Mouse (Mus musculus) forebrain, embryonic 10.5 days (tissue): ENCODE results near the gene Col8a1. TPM values are rescaled to one million over a fixed set of nuclear protein-coding genes. Genes with fewer than 3 reads are reported as not detected.
A peak's percentile ranks its signal among the peaks of the same experiment; 100 is the strongest.

ENCODE experiments used
- DNase-seq: peaks from one replicate; pipeline ENCODE4 v3.0.0-alpha.2; 2017; ENCODE audit warnings: low spot score; ENCODE audit errors: extremely low spot score
- H3K27ac ChIP-seq: fragments of 300-500 bp; sonication (generic); 2 replicates; pipeline ENCODE4 v1.5.1; 2016; ENCODE audit warnings: mild to moderate bottlenecking
- H3K27me3 ChIP-seq: fragments of 300-500 bp; sonication (generic); 2 replicates; pipeline ENCODE4 v1.6.1; 2016; ENCODE audit warnings: mild to moderate bottlenecking; ENCODE audit not compliant: poor library complexity, severe bottlenecking
- H3K36me3 ChIP-seq: fragments of 300-500 bp; sonication (generic); replicated peaks from 2 replicates; pipeline ENCODE4 v1.6.1; 2016; ENCODE audit warnings: mild to moderate bottlenecking, moderate library complexity
- H3K4me1 ChIP-seq: fragments of 300-500 bp; sonication (generic); 2 replicates; pipeline ENCODE4 v1.6.1; 2016
- H3K4me3 ChIP-seq: fragments of 300-500 bp; sonication (generic); 2 replicates; pipeline ENCODE4 v1.5.1; 2016; ENCODE audit warnings: mild to moderate bottlenecking, moderate library complexity
- H3K9me3 ChIP-seq: fragments of 300-500 bp; sonication (generic); 2 replicates; pipeline ENCODE4 v1.6.1; 2016; ENCODE audit warnings: mild to moderate bottlenecking, moderate library complexity
- WGBS: fragments of 180-500 bp; shearing (Covaris S2); methylation state at CpG from one replicate; pipeline ENCODE4 v1.1.7; 2016; 5-methylcytosine and 5-hydroxymethylcytosine counted together
- polyA plus RNA-seq: library from polyadenylated mRNA; unstranded; fragments of >200 nt; fragmentation: Nextera tagmentation; extraction: Ambion mirVana; gene quantifications from 2 replicates; pipeline ENCODE4 v1.2.1, GENCODE M21; 2016

Col8a1 gene
- polyA plus RNA-seq, result 0.32 and 0.82 TPM in 2 replicates

DNA sequence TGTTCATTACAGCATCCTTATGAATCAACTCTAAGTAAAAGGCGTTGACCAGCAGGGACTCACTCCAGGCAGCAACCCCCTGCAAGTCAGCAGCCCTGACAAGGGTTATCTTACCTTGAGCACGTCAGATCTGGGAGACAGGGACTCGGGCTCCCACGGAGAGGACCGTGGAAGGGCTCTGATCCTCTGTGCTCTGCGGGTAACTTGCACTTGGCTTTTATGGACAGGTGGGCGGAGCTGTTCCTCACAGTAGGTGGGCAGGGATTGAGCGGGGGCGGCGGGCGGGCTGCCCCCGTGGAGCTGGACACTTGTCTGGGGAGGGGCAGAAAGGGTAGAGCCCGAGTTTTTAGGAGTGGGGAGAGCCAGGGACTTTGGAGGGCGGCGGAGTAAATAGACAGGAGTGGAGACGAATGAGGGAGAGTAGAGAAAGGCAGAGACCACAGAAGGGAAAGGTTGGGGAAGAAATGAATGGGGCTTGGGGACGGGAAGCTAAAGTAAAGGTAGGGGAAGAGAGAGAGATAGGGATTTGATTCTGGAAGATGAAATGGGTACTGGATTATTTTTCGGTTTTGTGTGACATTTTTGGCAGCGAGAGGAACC lies at the start of gene Col8a1:
Gene Col8a1 (minus strand): TSS at position 212 of the 600 bp plus-strand sequence.
- peaks cover 32% of the 10 kb centered on the region for H3K4me1 ChIP-seq
- no peak within 1 kb of the TSS for H3K27ac ChIP-seq
- 4% methylated on average over 19 of the region's 19 CpGs for WGBS
- H3K36me3 ChIP-seq, result no peaks in the 10 kb centered on the region
- peaks cover 31% of the 10 kb centered on the region for H3K27me3 ChIP-seq
- peak within 1 kb of the TSS; percentile 53 for H3K4me3 ChIP-seq
- peak; percentile 16 for DNase-seq
- H3K9me3 ChIP-seq, result no peaks in the 10 kb centered on the region

DNA sequence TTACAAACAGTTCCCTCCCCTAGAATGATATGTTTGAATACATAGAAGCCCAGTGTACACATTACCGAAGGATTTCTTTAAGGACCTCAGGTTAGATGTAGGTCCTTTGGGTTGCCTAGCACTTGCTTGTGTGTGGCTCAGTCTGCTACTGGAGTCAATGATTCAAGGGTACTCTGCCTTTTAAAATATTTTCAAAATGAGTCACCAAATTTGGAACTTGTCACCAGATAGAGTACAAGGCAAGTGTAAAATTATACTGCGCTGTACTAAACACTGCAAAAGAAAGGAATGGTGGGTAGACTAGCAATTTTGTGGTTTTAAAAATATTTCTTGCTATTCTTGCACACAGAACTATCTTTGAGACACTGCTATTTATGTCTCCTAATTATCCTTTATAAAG lies 47.3 kb upstream of the Col8a1 start:
- Histone ChIP-seq H3K36me3 (no peaks in the 10 kb centered on the region), H3K9me3 (no peaks in the 10 kb centered on the region), H3K27ac (no peak overlapping the region), H3K27me3 (no peaks in the 10 kb centered on the region), H3K4me3 (no peak overlapping the region), H3K4me1 (no peaks in the 10 kb centered on the region)
- WGBS, result 98% methylated on average over 2 of the region's 2 CpGs
- DNase-seq, result no peak

DNA sequence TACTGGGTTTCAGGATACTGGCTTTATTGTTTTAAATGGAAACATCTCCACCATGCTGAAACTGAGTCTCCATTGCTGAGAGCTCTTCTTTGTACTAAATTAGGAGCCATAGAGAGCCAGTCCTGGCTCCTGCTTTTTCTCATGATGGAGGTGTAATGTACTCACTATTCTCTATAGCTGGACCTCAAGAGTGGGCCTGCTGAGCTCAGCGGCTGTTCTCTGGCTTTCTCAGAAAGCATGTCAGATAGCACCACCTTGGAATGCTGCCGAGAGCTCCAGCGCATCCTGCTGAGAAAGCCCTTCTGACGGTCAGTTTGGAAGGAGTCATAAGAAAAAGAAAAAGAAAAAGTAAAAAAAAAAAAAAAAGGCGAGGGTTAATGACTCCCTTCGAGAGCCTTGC lies 41.8 kb upstream of the Col8a1 start:
- Histone ChIP-seq H3K4me3 (no peak overlapping the region), H3K9me3 (no peaks in the 10 kb centered on the region), H3K27ac (no peak overlapping the region), H3K36me3 (no peaks in the 10 kb centered on the region), H3K4me1 (no peaks in the 10 kb centered on the region), H3K27me3 (no peaks in the 10 kb centered on the region)
- DNase-seq, result no peak
- 68% methylated on average over 6 of the region's 6 CpGs for WGBS

DNA sequence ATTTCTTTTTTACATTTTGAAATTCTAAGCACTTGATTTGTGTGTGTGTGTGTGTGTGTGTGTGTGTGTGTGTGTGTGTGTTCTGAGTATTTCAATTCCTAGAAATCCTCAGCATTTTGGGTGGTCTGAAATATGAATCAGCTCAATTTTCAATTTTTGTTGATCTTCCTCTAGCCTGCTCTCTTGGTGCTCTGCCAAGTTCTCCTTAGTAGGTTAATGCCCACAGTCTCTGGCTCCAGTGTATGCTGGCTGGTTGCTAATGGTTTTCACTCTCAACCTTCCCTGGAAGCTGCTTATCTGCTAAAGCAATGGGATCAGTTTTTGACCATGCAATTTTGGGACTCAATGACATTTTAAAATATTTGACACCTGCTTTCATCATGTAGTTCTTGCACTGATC lies 24.5 kb upstream of the Col8a1 start:
- Histone ChIP-seq H3K36me3 (no peaks in the 10 kb centered on the region), H3K27me3 (no peaks in the 10 kb centered on the region), H3K9me3 (no peaks in the 10 kb centered on the region), H3K4me1 (no peaks in the 10 kb centered on the region), H3K27ac (no peak overlapping the region), H3K4me3 (no peak overlapping the region)
- no peak for DNase-seq

DNA sequence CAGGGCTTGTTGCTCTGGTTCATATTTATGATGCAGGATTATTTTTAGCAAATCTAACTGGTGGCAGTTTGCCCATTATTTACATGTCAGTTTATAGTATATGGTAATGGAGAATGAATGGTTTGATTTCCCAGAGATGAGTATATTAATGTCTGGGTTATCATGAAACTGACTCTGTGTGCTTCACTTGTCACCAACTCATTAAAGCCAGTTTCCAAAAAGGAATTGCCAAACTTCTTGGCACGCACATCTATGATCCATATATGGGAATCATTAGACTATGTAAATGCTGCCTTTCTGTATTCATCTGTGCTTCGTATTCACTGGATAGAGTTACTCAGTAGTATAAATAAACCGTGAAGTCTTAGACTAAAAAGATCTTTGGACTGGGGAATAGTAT lies 11.1 kb upstream of the Col8a1 start:
- DNase-seq, result no peak
- no peaks in the 10 kb centered on the region for H3K36me3 ChIP-seq
- no peaks in the 10 kb centered on the region for H3K27me3 ChIP-seq
- no peak overlapping the region for H3K4me3 ChIP-seq
- H3K9me3 ChIP-seq, result no peaks in the 10 kb centered on the region
- 88% methylated on average over 3 of the region's 3 CpGs for WGBS
- no peaks in the 10 kb centered on the region for H3K4me1 ChIP-seq
- no peak overlapping the region for H3K27ac ChIP-seq

DNA sequence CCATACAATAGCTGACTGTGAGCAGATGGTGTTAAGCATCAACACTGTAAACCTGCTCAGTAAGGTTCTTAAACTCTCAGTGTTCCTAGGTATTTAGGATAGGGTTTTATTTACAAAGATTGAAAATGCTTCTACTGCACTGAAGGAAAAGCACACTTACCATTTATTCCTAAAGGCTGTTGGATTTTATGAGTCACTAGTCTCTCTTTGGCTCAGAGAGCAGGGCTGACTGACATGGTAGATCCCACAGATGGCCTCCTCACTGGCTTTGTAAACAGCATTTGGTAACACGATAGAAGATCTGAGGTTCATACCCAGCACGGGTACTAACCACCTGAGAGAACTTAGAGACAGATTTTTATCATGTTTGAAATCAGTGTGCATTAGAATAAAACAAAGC lies 5.3 kb upstream of the Col8a1 start:
- DNase-seq, result no peak
- Histone ChIP-seq H3K27me3 (peaks cover 13% of the 10 kb centered on the region), H3K4me3 (no peak overlapping the region), H3K4me1 (peaks cover 12% of the 10 kb centered on the region), H3K27ac (no peak overlapping the region), H3K9me3 (no peaks in the 10 kb centered on the region), H3K36me3 (no peaks in the 10 kb centered on the region)
- 80% methylated on average over 2 of the region's 2 CpGs for WGBS

DNA sequence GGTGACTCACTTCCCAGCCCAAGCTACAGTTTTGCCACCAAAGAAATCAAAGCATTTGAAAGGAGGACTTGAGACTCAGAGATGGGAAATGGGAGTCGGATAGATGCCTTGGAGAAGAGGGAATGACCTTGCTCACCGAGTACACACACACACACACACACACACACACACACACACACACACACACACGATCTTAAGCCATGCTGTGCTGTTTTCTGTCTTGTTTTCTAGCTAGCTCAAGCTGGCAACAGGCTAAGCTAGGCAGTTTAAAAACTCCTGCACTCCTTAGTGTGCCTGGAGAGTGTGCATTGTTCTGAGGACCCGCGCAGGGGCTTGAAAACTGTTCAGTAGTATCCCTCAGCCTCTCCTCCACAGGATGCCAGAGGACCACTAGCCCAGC lies 1.2 kb upstream of the Col8a1 start:
- WGBS, result 42% methylated on average over 4 of the region's 5 CpGs
- H3K4me3 ChIP-seq, result no peak overlapping the region; the same call in 1 of the 2 replicates

DNA sequence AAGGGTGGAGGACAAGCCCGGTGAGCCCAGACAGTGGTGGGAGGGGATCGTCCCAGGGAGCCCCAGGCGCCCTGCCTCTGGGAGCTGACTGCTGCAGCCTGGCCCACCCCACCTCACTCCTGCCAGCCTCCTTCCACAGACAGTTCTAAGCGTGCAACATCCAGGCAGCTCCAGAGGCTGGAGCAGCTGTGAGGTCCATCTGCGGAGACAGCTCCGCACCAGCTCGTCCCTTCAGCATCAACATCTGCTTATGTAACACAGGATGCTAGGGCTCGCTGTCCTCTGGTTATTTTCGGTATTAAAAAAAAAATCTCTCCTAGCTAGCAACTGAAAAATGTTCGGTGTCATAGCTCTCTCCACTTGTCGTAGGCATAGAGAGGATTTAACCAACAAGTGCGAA lies 704 bp upstream of the Col8a1 start:
- H3K9me3 ChIP-seq, result no peaks in the 10 kb centered on the region
- H3K27ac ChIP-seq, result no peak overlapping the region
- H3K4me3 ChIP-seq, result peak overlapping the region; percentile 53
- H3K36me3 ChIP-seq, result no peaks in the 10 kb centered on the region
- peak; percentile 25 for DNase-seq
- peaks cover 32% of the 10 kb centered on the region for H3K4me1 ChIP-seq
- 30% methylated on average over 12 of the region's 12 CpGs for WGBS
- H3K27me3 ChIP-seq, result peaks cover 31% of the 10 kb centered on the region

More for the DNA sequence above, 1.2 kb upstream of the Col8a1 start:
- Histone ChIP-seq H3K27ac (no peak overlapping the region), H3K27me3 (peaks cover 31% of the 10 kb centered on the region), H3K4me1 (peaks cover 32% of the 10 kb centered on the region), H3K9me3 (no peaks in the 10 kb centered on the region), H3K36me3 (no peaks in the 10 kb centered on the region)
- DNase-seq, result no peak

DNA sequence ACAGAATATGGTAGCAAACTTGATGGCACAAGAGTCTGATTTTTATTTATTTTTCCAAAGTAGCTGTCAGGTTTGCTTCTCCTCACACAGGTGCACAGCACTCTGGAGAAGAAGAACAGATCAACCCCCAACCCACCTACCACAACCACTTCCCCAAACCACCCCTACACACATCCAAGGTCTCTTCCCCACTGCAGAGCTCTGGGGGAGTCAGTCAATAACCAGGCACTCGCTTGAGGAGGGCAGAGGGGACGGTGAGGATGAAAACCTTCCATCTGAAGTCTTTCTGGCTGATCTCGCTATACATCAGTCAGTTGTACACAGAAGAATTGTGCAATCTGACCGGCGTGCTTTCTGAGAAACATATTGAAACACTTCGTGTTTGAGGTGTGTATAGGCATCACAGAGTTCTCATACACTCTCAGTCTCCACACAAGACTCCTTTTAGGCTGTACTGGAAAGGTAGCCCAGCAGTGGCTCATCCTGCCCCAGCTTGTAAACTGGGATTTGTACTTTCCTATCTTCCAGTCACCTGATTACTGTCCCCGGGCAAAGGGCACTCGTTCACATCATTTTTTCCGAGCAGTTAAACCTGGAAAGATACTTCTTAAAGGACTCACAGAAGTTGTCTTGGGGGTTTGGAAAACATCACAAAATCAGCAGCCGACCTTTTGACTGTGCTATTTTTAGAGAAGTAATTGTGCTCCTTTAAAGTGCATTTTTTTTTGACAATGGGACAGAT lies 827 bp downstream of the Col8a1 start:
- no peak for DNase-seq
- no peak overlapping the region for H3K4me3 ChIP-seq
- 62% methylated on average over 10 of the region's 10 CpGs for WGBS
- peaks cover 32% of the 10 kb centered on the region for H3K4me1 ChIP-seq
- H3K36me3 ChIP-seq, result no peaks in the 10 kb centered on the region
- peaks cover 31% of the 10 kb centered on the region for H3K27me3 ChIP-seq
- no peaks in the 10 kb centered on the region for H3K9me3 ChIP-seq
- H3K27ac ChIP-seq, result no peak overlapping the region

DNA sequence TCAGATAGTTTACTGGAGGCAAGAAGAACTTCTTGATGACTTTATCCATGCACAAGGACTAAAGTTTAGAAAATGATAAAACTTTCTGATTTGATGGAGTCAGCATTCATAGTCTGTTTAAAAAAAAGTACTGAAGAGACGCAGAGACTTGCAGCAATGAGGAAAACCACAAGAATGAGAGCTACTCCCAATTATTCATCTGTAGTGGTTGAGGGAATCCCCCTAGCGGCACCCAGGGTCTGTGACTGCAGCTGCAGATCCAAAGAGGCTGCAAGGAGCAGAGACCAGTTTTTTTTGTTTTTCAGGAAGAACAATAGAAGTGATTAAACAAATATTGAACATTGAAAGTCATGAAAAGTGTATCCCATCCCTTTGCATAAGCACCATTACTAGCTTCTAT lies 4.0 kb downstream of the Col8a1 start:
- H3K4me1 ChIP-seq, result peaks cover 27% of the 10 kb centered on the region
- H3K27ac ChIP-seq, result no peak overlapping the region
- H3K9me3 ChIP-seq, result no peaks in the 10 kb centered on the region
- 57% methylated on average over 2 of the region's 2 CpGs for WGBS
- no peak overlapping the region for H3K4me3 ChIP-seq
- H3K36me3 ChIP-seq, result no peaks in the 10 kb centered on the region
- peaks cover 23% of the 10 kb centered on the region for H3K27me3 ChIP-seq
- DNase-seq, result no peak

DNA sequence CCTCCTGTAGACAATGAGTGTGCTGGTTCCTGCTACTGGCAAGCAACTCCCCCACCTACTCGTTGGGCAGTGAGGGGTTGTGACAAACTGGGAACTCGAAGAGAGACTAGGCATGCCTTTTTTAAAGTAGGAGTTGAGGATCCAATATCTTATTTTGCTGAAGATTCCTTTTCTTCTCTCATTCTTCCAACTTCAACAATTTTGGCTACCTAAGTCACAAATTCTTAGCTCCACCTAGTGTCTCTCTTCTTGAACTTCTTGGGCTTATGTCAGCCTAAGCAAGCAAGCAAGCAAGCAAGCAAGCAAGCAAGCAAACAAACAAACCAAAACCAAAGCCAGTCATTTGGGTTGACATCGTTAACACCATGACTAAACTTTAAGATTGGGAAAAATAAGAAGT lies 6.4 kb downstream of the Col8a1 start:
- H3K27ac ChIP-seq, result no peak overlapping the region
- 0 out of 2 replicates have a peak, but pooled peaks cover 8% of the 10 kb centered on the region for H3K4me1 ChIP-seq
- no peaks in the 10 kb centered on the region for H3K36me3 ChIP-seq
- no peak overlapping the region for H3K4me3 ChIP-seq
- H3K27me3 ChIP-seq, result peaks cover 4% of the 10 kb centered on the region; the same call in 1 of the 2 replicates
- no peaks in the 10 kb centered on the region for H3K9me3 ChIP-seq
- WGBS, result 86% methylated on average over 3 of the region's 3 CpGs
- DNase-seq, result no peak

DNA sequence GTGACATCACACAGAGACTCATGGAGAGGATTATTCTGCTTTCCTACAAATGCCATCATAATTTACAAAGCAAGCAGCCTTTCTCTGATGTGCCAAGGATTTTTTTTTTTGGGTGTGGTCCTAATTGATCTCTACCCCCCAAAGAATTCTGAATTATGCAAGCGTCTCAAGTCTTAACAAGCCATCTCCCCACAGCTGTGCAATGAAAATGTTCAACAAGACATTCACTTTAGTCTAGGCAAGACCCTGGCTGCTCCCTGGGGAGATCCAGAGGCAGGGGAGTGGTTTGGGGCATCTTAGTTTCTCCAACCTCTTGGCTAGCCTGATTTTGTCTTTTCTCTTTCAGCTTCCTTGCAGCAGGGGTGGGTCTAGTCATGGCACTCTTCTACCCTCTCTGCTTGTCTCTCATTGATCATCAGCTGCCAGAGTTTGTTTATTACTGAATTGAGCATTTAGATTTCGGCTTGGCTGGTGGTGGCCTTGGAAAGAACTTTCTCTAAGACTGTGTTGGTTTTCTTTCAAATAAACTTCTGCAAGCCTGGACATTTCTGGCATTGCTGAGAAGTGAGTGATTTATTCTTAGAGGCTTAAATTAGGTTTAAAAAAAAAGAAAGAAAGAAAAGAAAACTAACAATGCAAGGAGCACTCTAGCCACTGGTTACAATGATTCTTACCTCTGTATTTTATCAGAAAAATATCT lies 7.0 kb downstream of the Col8a1 start:
- H3K27me3 ChIP-seq, result no peaks in the 10 kb centered on the region
- no peak overlapping the region for H3K4me3 ChIP-seq
- DNase-seq, result no peak
- no peaks in the 10 kb centered on the region for H3K36me3 ChIP-seq
- 0 out of 2 replicates have a peak, but pooled peaks cover 8% of the 10 kb centered on the region for H3K4me1 ChIP-seq
- H3K27ac ChIP-seq, result no peak overlapping the region
- H3K9me3 ChIP-seq, result no peaks in the 10 kb centered on the region
- 79% methylated on average over 2 of the region's 2 CpGs for WGBS

DNA sequence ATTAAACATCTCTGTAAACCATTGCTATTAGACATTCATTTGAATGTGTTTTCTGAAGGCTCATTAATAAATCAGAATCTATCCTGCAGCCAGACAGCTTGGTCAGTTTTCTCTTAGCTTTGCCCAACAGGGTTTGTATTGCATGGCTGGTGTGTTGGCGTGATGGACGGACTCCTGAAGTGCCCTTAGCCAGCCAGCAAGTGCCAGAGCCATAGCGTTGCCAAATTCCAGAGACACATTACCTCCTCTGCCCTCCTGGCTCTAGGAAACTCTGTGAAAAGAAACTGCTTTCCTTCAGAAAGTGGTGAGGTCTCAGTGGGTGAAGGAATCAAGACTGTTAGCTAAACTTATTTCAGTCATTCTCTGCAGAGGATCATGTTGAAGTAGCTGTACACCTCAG lies 14.4 kb downstream of the Col8a1 start:
- DNase-seq, result no peak
- Histone ChIP-seq H3K36me3 (no peaks in the 10 kb centered on the region), H3K4me1 (peaks cover 12% of the 10 kb centered on the region; the same call in 1 of the 2 replicates), H3K27ac (no peak overlapping the region), H3K27me3 (no peaks in the 10 kb centered on the region), H3K4me3 (no peak overlapping the region), H3K9me3 (no peaks in the 10 kb centered on the region)
- WGBS, result 90% methylated on average over 3 of the region's 3 CpGs
